Mouse (Mus musculus) heart, adult 2 months (tissue): Measurements from ENCODE around the gene Robo1. TPM values are rescaled to one million over a fixed set of nuclear protein-coding genes. Genes with fewer than 3 reads are reported as not detected.

Experiments
- DNase-seq, 2 experiments: peaks; one replicate each; pipeline ENCODE4 v3.0.0; 2021
- H3K27ac ChIP-seq: fragments of 200-600 bp; 2 replicates; pipeline ENCODE4 v1.8.1; 2022
- H3K27me3 ChIP-seq: fragments of 200-500 bp; 2 replicates; pipeline ENCODE4 v1.6.1; 2012; ENCODE audit warnings: mild to moderate bottlenecking, low read length, inconsistent platforms, mixed read lengths; ENCODE audit not compliant: control insufficient read depth, insufficient read depth
- H3K36me3 ChIP-seq: fragments of 200-500 bp; 2 replicates; pipeline ENCODE4 v1.6.1; 2012; ENCODE audit warnings: low read length, inconsistent platforms; ENCODE audit not compliant: control insufficient read depth, insufficient read depth
- H3K4me1 ChIP-seq: fragments of 200-500 bp; 2 replicates; pipeline ENCODE4 v1.6.1; 2011; ENCODE audit warnings: low read length; ENCODE audit not compliant: control insufficient read depth, insufficient read depth
- H3K4me3 ChIP-seq: fragments of 200-600 bp; 2 replicates; pipeline ENCODE4 v1.8.1; 2022
- H3K79me2 ChIP-seq: fragments of 200-500 bp; replicated peaks from 2 replicates; pipeline ENCODE4 v1.6.1; 2012; ENCODE audit warnings: mild to moderate bottlenecking, inconsistent platforms, low read length, moderate library complexity, mixed read lengths; ENCODE audit not compliant: control insufficient read depth, insufficient read depth
- H3K9ac ChIP-seq: fragments of 200-500 bp; 2 replicates; pipeline ENCODE4 v1.6.1; 2012; ENCODE audit warnings: low read depth, mild to moderate bottlenecking, control low read depth, inconsistent platforms, low read length, mixed read lengths
- CTCF ChIP-seq: fragments of 200-600 bp; IDR thresholded peaks from 2 replicates; pipeline ENCODE4 v1.8.1; 2022; ENCODE audit warnings: antibody characterized with exemption, mild to moderate bottlenecking, moderate library complexity
- EP300 ChIP-seq: fragments of 200-500 bp; IDR thresholded peaks from 2 replicates; pipeline ENCODE4 v1.6.1; 2011; ENCODE audit warnings: low read depth, low read length, control low read depth; ENCODE audit not compliant: insufficient read depth
- POLR2A ChIP-seq: fragments of 200-500 bp; IDR thresholded peaks from 2 replicates; pipeline ENCODE4 v1.6.1; 2011; ENCODE audit warnings: mild to moderate bottlenecking, low read depth, low read length, control low read depth; ENCODE audit not compliant: insufficient read depth
- WGBS: fragments of 180-500 bp; shearing (Covaris S2); methylation state at CpG from one replicate; pipeline ENCODE4 v1.1.7; 2018; 5-methylcytosine and 5-hydroxymethylcytosine counted together
- intact Hi-C: fragments of 180-260 bp; cut with DNase I; formaldehyde crosslinking; loops from one replicate; pipeline ENCODE4 v1.15.1; 2025
- polyA plus RNA-seq: library from polyadenylated mRNA; depleted of rRNA; stranded (reverse); fragments of >200 nt; gene quantifications from 2 replicates; pipeline ENCODE4 v1.2.3, GENCODE M21; 2012
- total RNA-seq, 2 experiments: library from RNA; stranded (reverse); gene quantifications; 2 replicates each; pipeline ENCODE4 v1.2.3; 2021

The Robo1 gene
- total and polyA plus RNA-seq, 3 experiments: 0.76 to 1.2 (median 1.1) TPM

- no peak for DNase-seq
- Histone ChIP-seq H3K4me1 (no peaks in the 10 kb centered on the region), H3K36me3 (no peaks in the 10 kb centered on the region), H3K4me3 (no peak overlapping the region), H3K79me2 (no peaks in the 10 kb centered on the region), H3K27me3 (no peaks in the 10 kb centered on the region), H3K27ac (no peak overlapping the region), H3K9ac (no peak overlapping the region)
- 74% methylated on average over 3 of the region's 3 CpGs for WGBS
- TF ChIP-seq POLR2A (no peak), CTCF (no peak), EP300 (no peak)
- intact Hi-C loops: no loop called here
Measured at GRCm38 (mm10) chr16:72465696-72466095, 157.6 kb downstream of the Robo1 start.

- intact Hi-C loops: no loop called here
Measured at GRCm38 (mm10) chr16:72470037-72470673, 162.0 kb downstream of the Robo1 start.

GRCm38 (mm10) chr16:72510716-72511199 is 202.7 kb downstream of the Robo1 start:
- H3K36me3 ChIP-seq: no peaks in the 10 kb centered on the region

More at GRCm38 (mm10) chr16:72470037-72470673, 162.0 kb downstream of the Robo1 start:
- Histone ChIP-seq H3K4me3 (no peak overlapping the region), H3K27ac (no peak overlapping the region), H3K4me1 (no peaks in the 10 kb centered on the region), H3K36me3 (no peaks in the 10 kb centered on the region), H3K9ac (no peak overlapping the region), H3K27me3 (no peaks in the 10 kb centered on the region), H3K79me2 (no peaks in the 10 kb centered on the region)
- TF ChIP-seq EP300 (no peak), POLR2A (no peak), CTCF (no peak)
- 81% methylated on average over 2 of the region's 2 CpGs for WGBS
- no peak for DNase-seq

GRCm38 (mm10) chr16:72531337-72531736 is 223.2 kb downstream of the Robo1 start:
- H3K4me3 ChIP-seq: no peak overlapping the region
- no peak overlapping the region for H3K27ac ChIP-seq
- no peaks in the 10 kb centered on the region for H3K4me1 ChIP-seq
- no peak for DNase-seq
- TF ChIP-seq CTCF: no peak
- TF ChIP-seq EP300: no peak
- no peak for TF ChIP-seq POLR2A
- no peaks in the 10 kb centered on the region for H3K36me3 ChIP-seq
- H3K27me3 ChIP-seq: no peaks in the 10 kb centered on the region
- H3K9ac ChIP-seq: no peak overlapping the region
- 75% methylated on average over 2 of the region's 2 CpGs for WGBS
- intact Hi-C loops: no loop called here
- no peaks in the 10 kb centered on the region for H3K79me2 ChIP-seq

More at GRCm38 (mm10) chr16:72510716-72511199, 202.7 kb downstream of the Robo1 start:
- no peak for TF ChIP-seq CTCF
- Histone ChIP-seq H3K27me3 (no peaks in the 10 kb centered on the region), H3K9ac (no peak overlapping the region), H3K4me3 (no peak overlapping the region), H3K79me2 (no peaks in the 10 kb centered on the region), H3K4me1 (no peaks in the 10 kb centered on the region), H3K27ac (no peak overlapping the region)
- intact Hi-C loops: no loop called here
- no peak for DNase-seq
- 73% methylated on average over 6 of the region's 6 CpGs for WGBS

GRCm38 (mm10) chr16:72533900-72534571 is 225.9 kb downstream of the Robo1 start:
- H3K9ac ChIP-seq: no peak overlapping the region
- no peaks in the 10 kb centered on the region for H3K36me3 ChIP-seq
- no peaks in the 10 kb centered on the region for H3K4me1 ChIP-seq
- no peaks in the 10 kb centered on the region for H3K79me2 ChIP-seq
- intact Hi-C loops: no loop called here
- no peak for TF ChIP-seq EP300
- TF ChIP-seq POLR2A: no peak
- DNase-seq: no peak
- no peaks in the 10 kb centered on the region for H3K27me3 ChIP-seq
- 92% methylated on average over 4 of the region's 4 CpGs for WGBS
- no peak overlapping the region for H3K4me3 ChIP-seq
- no peak overlapping the region for H3K27ac ChIP-seq

GRCm38 (mm10) chr16:72538171-72538570 is 230.1 kb downstream of the Robo1 start:
- no peak for TF ChIP-seq POLR2A
- no peak for TF ChIP-seq EP300
- no peak for TF ChIP-seq CTCF
- H3K4me1 ChIP-seq: no peaks in the 10 kb centered on the region
- no peaks in the 10 kb centered on the region for H3K79me2 ChIP-seq
- intact Hi-C loops: no loop called here
- H3K27me3 ChIP-seq: no peaks in the 10 kb centered on the region
- no peak overlapping the region for H3K4me3 ChIP-seq
- H3K36me3 ChIP-seq: no peaks in the 10 kb centered on the region
- no peak overlapping the region for H3K27ac ChIP-seq
- no peak overlapping the region for H3K9ac ChIP-seq
- no peak for DNase-seq
- WGBS: 41% methylated on average over 3 of the region's 3 CpGs
